Mouse (Mus musculus) lung, adult 2 months (tissue): ENCODE results near the gene Rhov.

Experiments used
- CTCF ChIP-seq: fragments of 200-500 bp; IDR thresholded peaks from 2 replicates; pipeline ENCODE4 v1.5.1; 2011; ENCODE audit warnings: mild to moderate bottlenecking, low read length, control low read depth; ENCODE audit not compliant: insufficient read depth
- POLR2A ChIP-seq: fragments of 200-500 bp; IDR thresholded peaks from 2 replicates; pipeline ENCODE4 v1.6.1; 2011; ENCODE audit warnings: low read depth, mild to moderate bottlenecking, control low read depth, low read length, borderline replicate concordance; ENCODE audit errors: extremely low read depth

DNA sequence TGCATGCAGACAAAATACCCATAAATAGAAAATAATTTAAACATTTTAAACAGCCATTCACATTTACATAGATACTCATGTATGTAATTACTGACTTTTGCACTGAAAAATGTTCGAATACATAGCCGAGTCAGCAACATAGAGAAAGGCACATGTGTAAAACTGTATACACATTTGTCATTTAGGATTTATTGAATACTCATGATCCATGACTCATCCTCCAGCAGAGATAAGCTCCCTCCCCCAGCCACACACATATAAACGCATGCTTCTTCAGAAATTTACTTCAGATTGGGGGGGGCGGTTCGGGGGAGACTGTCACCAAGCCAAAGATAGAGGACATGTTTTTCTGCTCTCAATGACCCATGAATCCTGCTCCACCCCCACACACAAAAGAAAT is 7.3 kb downstream of the Rhov start:
- TF ChIP-seq CTCF = no peak
- no peak for TF ChIP-seq POLR2A
